Mouse (Mus musculus): ENCODE data around the gene Cd247.

The Cd247 gene

DNA sequence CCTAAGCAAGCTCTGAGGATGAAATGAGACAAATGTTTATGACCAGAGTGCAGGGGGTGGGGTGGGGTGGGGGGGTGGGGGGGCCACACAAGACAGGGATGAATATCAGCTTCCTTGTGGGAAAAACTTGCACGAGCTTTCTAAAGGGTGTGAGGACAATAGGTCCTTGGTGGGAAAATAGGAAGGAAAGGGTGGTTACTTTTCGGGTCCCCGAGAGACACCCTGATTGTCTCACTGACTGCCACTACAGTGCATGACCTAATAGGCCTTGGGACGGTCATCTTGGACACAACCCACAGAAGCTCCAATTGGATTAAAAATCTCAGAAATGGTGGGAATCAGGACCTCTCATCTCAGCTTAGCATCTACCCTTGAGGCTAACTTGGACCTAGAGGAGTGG is 30.7 kb downstream of the Cd247 start:
- DNase-seq (ENCODE audit: low read depth), result no peak

- no peak for DNase-seq (ENCODE audit: low read depth)
Observed at GRCm38 (mm10) chr1:165822031-165822430, 33.5 kb downstream of the Cd247 start.

DNA sequence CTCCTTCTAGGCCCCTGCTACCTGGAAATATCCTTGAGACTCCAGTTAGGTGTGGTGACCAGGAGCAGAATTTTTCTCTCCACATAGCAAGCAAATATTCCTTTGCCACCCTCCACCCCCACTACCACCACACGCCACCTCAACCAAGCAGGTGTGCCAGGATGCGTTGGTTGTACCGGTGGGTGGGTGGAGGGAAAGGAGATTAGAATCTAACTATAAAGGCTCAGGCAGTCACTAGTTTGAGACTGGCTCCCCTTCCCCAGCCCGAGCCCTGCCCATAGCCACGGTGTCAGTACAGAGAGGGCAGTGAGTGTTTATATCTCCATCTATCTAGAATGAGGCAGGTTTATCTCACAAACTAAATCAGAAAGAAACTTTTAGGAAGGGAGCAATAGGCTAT is 39.7 kb downstream of the Cd247 start:
- DNase-seq (ENCODE audit: low read depth), result no peak

DNA sequence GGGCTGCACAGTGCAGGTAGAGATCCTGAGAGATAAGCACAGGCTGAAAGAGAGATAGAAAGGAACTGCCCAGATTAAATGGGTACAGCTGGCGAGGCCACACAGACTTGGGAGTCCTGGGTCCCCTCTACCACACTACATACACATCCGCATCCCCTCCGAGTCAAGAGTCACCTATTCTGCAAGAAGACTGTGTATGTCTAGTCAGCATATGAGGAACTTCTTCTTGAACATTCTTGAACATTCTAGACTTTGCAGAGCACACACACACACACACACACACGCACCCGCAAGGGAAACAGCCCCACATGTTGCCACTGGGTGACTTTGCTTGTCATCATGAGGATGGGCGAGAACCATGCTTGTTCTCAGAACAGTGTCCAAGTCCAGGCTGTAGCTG is 40.1 kb downstream of the Cd247 start:
- DNase-seq (ENCODE audit: low read depth), result no peak

DNA sequence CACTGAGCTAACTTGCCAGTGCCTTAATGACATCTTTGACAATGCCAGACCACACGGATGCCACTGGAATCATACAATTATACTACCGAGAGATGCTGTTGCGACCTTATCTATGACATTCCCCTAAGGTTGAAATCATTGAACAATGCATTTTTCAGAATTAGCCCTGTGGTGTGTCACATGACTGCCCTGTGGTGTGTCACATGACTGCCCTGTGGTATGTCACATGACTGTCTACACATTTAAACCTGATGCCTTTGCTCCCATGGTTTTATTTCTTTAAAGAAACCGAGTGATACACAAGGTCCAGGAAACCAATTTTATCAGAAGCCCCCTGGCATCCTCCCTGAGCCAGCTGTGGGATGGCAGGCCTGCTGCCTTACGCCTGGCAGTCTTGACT is 41.4 kb downstream of the Cd247 start:
- no peak for DNase-seq (ENCODE audit: low read depth)

DNA sequence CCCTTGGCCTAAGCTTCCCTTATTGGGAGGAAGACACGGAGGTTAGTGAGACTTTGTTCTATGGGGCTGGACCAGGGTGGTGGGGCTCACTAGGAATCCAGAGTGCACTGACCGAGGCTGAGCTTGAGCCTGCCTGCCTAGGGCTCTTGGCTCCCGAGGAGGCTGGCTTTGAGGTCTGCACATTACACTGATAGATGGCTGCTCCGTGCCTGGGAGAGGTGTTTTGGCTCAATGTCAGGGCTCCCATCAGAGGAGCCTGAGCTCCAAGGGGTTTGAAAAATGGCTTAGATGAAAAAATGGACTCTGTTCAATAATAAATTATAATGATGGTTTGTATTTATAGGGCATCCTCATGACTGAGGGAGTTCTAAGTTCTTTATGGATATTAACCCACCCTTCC is 44.8 kb downstream of the Cd247 start:
- no peak for DNase-seq (ENCODE audit: low read depth)

DNA sequence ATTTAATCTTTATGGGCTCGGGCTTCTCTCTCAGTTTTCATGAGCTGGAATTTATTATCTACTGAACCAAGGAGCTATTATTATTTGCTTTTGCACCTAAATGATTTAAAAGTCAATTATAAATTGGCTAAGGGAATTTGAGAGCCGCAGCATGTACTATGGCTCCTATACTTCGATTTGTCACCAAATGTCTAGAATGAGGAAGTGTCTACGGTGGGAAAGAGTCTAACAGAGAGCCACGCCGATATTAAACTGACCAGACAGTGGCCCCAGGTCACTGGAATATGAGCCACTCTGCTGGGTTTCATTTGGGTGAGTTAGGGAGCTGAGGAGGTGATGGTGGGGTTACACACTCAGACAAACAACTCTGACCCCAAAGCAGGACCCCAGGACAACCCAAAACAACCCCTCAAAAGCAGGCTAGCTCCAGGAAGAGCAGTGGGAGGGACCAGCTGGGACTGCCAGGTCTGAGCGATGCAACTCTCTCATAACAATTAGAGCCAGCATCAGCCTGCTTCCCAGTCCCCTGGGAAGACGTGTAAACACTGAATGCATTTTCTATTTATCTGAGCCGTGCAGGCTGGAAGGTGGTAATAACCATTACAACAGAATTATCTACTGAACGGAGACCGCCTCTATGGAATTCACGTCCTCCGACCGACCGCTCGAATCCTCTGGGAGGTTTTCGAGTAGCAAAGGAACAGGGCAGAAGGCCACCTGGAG is 45.6 kb downstream of the Cd247 start:
- DNase-seq (ENCODE audit: low read depth), result no peak

- no peak for DNase-seq (ENCODE audit: low read depth)
Observed at GRCm38 (mm10) chr1:165834633-165834975, 46.1 kb downstream of the Cd247 start.

DNA sequence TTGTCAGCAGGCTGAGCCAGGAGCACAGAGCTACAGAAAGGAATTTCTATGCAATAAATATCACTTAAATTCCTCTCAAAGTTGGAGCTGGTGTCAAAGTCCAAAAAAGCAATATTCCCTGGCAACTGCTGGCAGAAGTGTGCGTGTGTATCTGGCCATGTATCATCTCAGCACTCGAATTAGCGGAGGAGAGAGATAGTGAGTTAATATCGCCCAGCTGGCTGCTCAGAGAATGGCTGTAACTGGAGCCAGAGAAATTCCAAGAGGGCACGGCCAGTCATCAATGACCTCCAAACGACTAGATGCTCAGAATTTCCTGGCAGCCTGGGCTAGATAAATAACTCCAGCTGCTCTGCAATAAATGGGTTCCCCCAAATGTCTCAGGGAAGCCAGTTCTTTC is 48.0 kb downstream of the Cd247 start:
- no peak for DNase-seq (ENCODE audit: low read depth)

DNA sequence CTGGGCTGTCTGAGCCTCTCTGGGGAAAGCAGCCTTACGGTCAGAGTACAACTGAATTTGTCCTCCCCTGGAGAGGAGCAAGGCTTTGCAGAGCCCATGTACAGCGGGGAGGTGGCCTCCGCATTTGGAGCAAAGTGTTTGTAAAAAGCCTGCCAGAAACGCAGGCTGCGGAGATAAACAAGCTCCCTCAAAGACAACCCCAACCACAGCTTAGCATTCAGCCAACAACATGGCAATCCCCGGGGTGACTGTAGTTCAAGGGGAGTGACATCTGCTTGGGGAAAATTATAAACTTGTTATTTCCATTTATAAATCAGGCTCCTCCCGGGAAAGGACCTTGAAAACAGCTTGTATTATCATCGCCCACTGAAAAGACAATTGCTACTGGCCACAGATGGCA is 49.1 kb downstream of the Cd247 start:
- DNase-seq (ENCODE audit: low read depth), result no peak

DNA sequence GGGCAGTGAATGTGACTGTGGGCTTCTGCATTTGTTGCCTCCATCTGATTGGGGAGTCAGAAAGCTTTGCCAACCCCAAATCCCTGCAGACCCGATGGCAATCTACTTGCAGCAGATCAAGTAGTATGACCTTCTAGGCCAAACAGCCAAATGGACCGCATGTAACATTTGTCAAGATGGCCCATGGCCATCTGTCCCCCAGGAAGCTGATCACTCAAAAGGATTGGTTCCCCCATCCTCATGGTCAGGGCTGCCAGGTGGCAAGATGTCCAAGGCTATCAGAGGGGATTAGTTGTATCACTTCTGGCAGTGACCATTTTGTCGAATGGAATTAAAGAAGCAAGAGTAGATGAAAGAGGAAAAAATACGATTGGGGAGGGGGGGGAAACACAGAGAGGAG is 50.7 kb downstream of the Cd247 start:
- DNase-seq (ENCODE audit: low read depth), result no peak

DNA sequence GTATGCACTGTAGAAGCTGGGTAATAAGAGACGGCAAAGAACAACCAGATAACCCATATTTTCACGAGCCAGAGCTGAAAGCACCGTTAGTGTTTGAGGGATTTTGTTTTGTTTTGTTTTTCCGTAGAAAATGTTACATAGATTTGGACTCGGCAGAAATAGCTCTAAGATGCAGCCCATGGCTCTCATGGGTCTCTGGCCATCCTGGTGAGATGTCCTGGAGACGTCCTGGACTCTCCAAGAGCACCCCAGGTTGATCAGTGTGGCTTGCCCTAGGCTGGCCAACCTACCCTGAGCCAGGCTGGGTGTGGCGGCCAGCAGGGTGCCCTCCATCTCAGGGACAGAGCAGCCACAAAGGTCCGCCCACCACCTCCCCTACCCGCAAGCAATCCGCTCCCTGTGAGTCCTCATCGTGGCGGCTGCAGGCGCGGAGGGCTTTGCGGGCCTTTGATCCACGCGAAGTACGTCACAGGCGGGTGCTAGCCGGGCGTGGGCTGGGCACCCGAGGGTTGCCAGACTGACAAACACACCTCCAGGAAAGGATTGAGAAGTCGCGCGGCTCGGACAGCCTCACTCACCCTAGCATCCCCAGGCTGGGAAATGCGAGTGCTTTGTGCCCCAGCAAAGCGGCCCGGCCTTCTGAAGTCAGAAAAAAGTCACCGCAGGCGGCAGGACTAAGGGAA is 52.2 kb downstream of the Cd247 start:
- DNase-seq (ENCODE audit: low read depth), result no peak

GRCm38 (mm10) chr1:165842170-165842569 is 53.7 kb downstream of the Cd247 start:
- no peak for DNase-seq (ENCODE audit: low read depth)

DNA sequence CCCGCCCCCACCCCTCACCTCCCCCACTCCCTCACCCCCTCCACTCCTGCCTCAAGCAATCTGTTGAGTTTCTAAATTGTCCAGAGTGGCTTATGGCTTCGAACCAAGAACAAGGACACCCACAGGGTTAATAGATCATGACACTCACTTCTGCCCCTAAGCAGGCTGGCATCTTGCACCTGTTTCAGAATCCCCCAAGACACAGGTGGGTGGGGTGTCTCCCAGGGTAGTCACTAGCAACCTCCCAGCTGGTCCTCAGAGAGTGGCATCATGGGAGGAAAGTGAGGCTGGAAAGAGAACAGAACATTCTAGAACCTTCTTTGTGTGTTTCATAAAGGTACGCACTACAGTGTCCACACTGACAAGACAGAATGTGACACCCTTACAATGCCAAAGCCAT is 55.1 kb downstream of the Cd247 start:
- no peak for DNase-seq (ENCODE audit: low read depth)

DNA sequence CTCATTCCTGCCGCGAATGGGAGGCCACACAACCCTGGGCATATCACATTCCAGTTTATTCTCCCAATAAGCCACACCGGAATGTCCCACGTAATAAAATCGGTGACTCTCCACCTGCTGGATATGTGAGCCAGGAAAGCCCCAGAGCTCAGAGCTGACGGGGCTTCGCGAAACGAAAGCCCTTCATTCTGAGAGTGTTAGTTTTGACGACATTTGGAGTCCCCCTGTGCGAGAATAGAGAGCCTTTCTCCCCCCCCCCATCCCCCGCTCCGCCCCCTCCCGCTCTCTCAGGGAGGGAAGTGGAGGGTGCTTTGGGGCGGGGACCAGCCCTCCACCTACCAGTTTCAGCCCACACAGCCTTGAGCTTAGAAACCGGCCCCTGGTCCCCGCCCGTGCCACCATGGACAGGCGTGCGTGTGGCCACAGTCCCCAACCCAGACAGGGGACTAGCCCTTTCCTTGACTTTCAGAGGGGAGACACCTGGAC is 56.0 kb downstream of the Cd247 start:
- no peak for DNase-seq (ENCODE audit: low read depth)

GRCm38 (mm10) chr1:165844956-165845355 is 56.5 kb downstream of the Cd247 start:
- no peak for DNase-seq (ENCODE audit: low read depth)

GRCm38 (mm10) chr1:165845366-165845765 is 56.9 kb downstream of the Cd247 start:
- no peak for DNase-seq (ENCODE audit: low read depth)

DNA sequence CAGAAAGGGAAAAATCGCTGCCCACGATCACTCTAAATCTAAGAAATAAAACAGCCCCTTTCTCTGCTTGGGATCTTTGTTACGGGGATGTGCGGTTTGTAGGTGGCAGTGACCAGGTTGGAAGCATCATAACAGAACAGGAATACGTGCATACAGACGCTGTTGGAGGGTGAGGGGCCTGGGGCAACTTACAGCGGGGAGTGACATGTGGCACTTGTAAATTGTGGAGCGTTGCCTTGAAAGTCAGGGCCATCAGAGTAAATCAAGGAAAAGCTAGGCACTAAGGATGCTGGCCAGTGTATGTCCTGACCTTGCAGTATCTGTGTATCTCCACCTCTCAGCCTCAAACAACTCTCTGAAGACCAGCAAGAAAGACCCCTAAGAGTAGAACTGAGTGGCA is 59.9 kb downstream of the Cd247 start:
- no peak for DNase-seq (ENCODE audit: low read depth)

DNA sequence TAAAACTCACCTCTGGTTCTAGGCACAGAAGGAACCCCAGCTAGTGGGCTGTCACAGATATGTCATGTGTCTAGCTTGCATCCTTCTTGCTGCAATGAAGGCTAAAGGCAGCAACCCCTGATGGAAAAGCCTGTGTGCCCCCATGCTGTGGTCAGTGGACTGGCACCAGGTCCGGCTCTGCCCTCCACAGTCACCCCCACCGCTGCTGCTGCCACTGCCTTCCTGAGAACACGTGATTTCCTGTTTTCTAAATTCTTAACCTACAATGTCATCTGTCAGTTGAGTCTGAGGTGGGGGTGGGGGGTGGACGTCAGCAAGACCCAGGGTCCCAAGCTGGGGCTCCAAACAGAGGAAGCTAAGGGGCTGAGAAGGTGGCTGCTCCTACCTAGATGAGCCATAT is 60.4 kb downstream of the Cd247 start:
- DNase-seq (ENCODE audit: low read depth), result no peak

DNA sequence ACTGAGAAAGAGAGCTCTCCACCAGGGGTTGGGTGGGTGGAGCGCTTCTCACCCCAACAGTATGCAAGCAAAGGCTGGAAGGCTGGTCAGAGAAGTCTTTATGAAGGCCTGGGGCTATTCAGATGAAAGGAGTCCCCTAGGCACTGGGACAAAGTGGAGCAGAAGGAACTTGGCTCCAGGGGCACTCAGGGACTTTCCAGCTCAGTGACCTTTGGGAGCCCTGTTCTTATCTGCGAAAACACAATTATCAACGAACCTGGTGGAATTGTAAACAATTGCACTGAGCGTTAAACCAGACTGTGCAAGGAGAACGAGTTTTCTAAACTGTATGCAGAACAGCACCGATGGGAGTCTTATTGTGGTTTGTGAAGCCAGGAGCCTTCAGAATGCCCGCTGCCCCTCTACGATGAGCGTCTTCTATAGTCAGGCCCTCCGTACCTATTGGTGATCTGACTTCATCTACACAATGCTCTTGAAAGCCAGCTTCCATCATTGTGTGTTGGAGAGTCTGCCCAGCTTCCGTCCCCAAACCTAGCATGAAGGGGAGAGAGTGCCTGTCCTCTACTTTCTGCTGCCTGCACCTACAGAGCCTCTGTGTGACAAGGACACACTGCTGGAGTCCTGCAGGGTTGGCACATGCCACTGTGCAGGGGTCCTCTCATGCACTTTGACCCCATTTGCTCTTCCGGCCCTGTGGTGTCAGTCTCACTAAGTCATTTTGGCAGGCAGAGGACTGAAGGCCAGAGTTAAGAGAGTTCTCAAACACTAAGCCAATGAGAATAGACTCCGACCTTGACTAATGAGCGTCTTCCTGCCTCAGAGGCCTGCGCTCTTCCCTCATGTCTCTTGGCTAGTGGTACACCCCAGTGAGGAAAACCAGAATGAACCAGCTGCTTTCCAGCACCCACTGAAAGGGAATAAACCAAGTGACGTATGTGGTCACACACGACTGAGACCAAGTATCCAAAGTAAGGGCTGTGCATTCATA is 61.3 kb downstream of the Cd247 start:
- no peak for DNase-seq (ENCODE audit: low read depth)

DNA sequence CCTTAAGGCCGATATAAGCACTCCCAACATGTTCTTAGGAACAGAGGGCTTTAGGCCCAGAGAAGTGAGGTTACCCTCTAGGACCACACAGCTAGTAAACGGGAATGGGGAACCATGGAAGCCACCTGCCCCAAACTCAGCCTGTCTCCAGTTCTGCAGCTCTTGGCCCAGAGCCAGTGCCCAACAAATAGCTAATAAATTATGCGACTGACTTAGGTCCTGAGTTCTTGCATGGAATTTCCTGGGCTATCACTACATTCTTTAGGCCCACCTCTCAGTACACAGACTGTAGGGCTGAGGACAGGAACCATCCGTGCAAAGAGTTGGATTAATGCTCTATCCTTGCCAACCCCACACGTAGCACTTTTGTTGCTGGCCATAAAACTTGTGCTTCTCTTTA is 63.6 kb downstream of the Cd247 start:
- no peak for DNase-seq (ENCODE audit: low read depth)

- DNase-seq (ENCODE audit: low read depth), result no peak
Observed at GRCm38 (mm10) chr1:165853131-165853721, 64.7 kb downstream of the Cd247 start.
